Mouse (Mus musculus): ENCODE results near the gene Plch2. TPM values are rescaled to one million over a fixed set of nuclear protein-coding genes. Genes with fewer than 3 reads are reported as not detected.

Plch2 gene
- polyA plus RNA-seq, 1 experiment: not detected

GRCm38 (mm10) chr4:155065970-155066833 is 9.6 kb upstream of the Plch2 start:
- H3K4me1 ChIP-seq (ENCODE audit: control insufficient read depth): peaks cover 46% of the 10 kb centered on the region
- peaks cover 34% of the 10 kb centered on the region for H3K36me3 ChIP-seq (ENCODE audit: control insufficient read depth)
- peaks cover 8% of the 10 kb centered on the region for H3K27me3 ChIP-seq (ENCODE audit: control insufficient read depth)
- H3K4me3 ChIP-seq (replicated peaks): peak overlapping the region; percentile 69
- TF ChIP-seq TAL1 (IDR thresholded peaks at IDR 0.05; ENCODE audit: low read length) (no peak), GATA1 (IDR thresholded peaks at IDR 0.05; ENCODE audit: low read length) (no peak)
- H3K9me3 ChIP-seq (ENCODE audit: control insufficient read depth, low read length): no peaks in the 10 kb centered on the region

- no peak for TF ChIP-seq TAL1 (IDR thresholded peaks at IDR 0.05; ENCODE audit: low read length)
- TF ChIP-seq GATA1 (IDR thresholded peaks at IDR 0.05; ENCODE audit: low read length): no peak
- peaks cover 41% of the 10 kb centered on the region for H3K4me1 ChIP-seq (ENCODE audit: control insufficient read depth)
- peaks cover 12% of the 10 kb centered on the region for H3K27me3 ChIP-seq (ENCODE audit: control insufficient read depth)
- H3K9me3 ChIP-seq (ENCODE audit: control insufficient read depth, low read length): no peaks in the 10 kb centered on the region
- peaks cover 17% of the 10 kb centered on the region for H3K36me3 ChIP-seq (ENCODE audit: control insufficient read depth)
- no peak overlapping the region for H3K4me3 ChIP-seq (replicated peaks)
Observed at GRCm38 (mm10) chr4:155064474-155064873, 7.9 kb upstream of the Plch2 start.

GRCm38 (mm10) chr4:155063895-155064294 is 7.3 kb upstream of the Plch2 start:
- Histone ChIP-seq H3K36me3 (ENCODE audit: control insufficient read depth) (peaks cover 11% of the 10 kb centered on the region), H3K4me1 (ENCODE audit: control insufficient read depth) (peaks cover 38% of the 10 kb centered on the region), H3K9me3 (ENCODE audit: control insufficient read depth, low read length) (no peaks in the 10 kb centered on the region), H3K27me3 (ENCODE audit: control insufficient read depth) (peaks cover 12% of the 10 kb centered on the region), H3K4me3 (replicated peaks) (no peak overlapping the region)
- TF ChIP-seq TAL1 (IDR thresholded peaks at IDR 0.05; ENCODE audit: low read length) (no peak), GATA1 (IDR thresholded peaks at IDR 0.05; ENCODE audit: low read length) (no peak)

GRCm38 (mm10) chr4:155058325-155058724 is 1.7 kb upstream of the Plch2 start:
- peaks cover 12% of the 10 kb centered on the region for H3K27me3 ChIP-seq (ENCODE audit: control insufficient read depth)
- no peaks in the 10 kb centered on the region for H3K9me3 ChIP-seq (ENCODE audit: control insufficient read depth, low read length)
- no peaks in the 10 kb centered on the region for H3K36me3 ChIP-seq (ENCODE audit: control insufficient read depth)
- TF ChIP-seq GATA1 (IDR thresholded peaks at IDR 0.05; ENCODE audit: low read length) (no peak), TAL1 (IDR thresholded peaks at IDR 0.05; ENCODE audit: low read length) (no peak)
- no peak overlapping the region for H3K4me3 ChIP-seq (replicated peaks)
- H3K4me1 ChIP-seq (ENCODE audit: control insufficient read depth): no peaks in the 10 kb centered on the region

- no peak overlapping the region for H3K4me3 ChIP-seq (replicated peaks)
- TF ChIP-seq TAL1 (IDR thresholded peaks at IDR 0.05; ENCODE audit: low read length): no peak
- no peak for TF ChIP-seq GATA1 (IDR thresholded peaks at IDR 0.05; ENCODE audit: low read length)
- peaks cover 5% of the 10 kb centered on the region for H3K27me3 ChIP-seq (ENCODE audit: control insufficient read depth)
- H3K4me1 ChIP-seq (ENCODE audit: control insufficient read depth): no peaks in the 10 kb centered on the region
- H3K9me3 ChIP-seq (ENCODE audit: control insufficient read depth, low read length): no peaks in the 10 kb centered on the region
- H3K36me3 ChIP-seq (ENCODE audit: control insufficient read depth): no peaks in the 10 kb centered on the region
Observed at GRCm38 (mm10) chr4:155050116-155050515, 6.5 kb downstream of the Plch2 start.

- peaks cover 32% of the 10 kb centered on the region for H3K27me3 ChIP-seq (ENCODE audit: control insufficient read depth)
- no peaks in the 10 kb centered on the region for H3K36me3 ChIP-seq (ENCODE audit: control insufficient read depth)
- H3K9me3 ChIP-seq (ENCODE audit: control insufficient read depth, low read length): no peaks in the 10 kb centered on the region
- H3K4me3 ChIP-seq (replicated peaks): no peak overlapping the region
- TF ChIP-seq TAL1 (IDR thresholded peaks at IDR 0.05; ENCODE audit: low read length): no peak
- TF ChIP-seq GATA1 (IDR thresholded peaks at IDR 0.05; ENCODE audit: low read length): no peak
- H3K4me1 ChIP-seq (ENCODE audit: control insufficient read depth): no peaks in the 10 kb centered on the region
Observed at GRCm38 (mm10) chr4:155046636-155047035, 9.9 kb downstream of the Plch2 start.

- no peaks in the 10 kb centered on the region for H3K4me1 ChIP-seq (ENCODE audit: control insufficient read depth)
- H3K36me3 ChIP-seq (ENCODE audit: control insufficient read depth): no peaks in the 10 kb centered on the region
- TF ChIP-seq TAL1 (IDR thresholded peaks at IDR 0.05; ENCODE audit: low read length) (no peak), GATA1 (IDR thresholded peaks at IDR 0.05; ENCODE audit: low read length) (no peak)
- H3K9me3 ChIP-seq (ENCODE audit: control insufficient read depth, low read length): no peaks in the 10 kb centered on the region
- H3K27me3 ChIP-seq (ENCODE audit: control insufficient read depth): peaks cover 43% of the 10 kb centered on the region
- no peak overlapping the region for H3K4me3 ChIP-seq (replicated peaks)
Observed at GRCm38 (mm10) chr4:155043289-155043625, 13.3 kb downstream of the Plch2 start.

GRCm38 (mm10) chr4:155042606-155043288 is 13.8 kb downstream of the Plch2 start:
- Histone ChIP-seq H3K36me3 (ENCODE audit: control insufficient read depth) (no peaks in the 10 kb centered on the region), H3K9me3 (ENCODE audit: control insufficient read depth, low read length) (no peaks in the 10 kb centered on the region), H3K4me3 (replicated peaks) (no peak overlapping the region), H3K4me1 (ENCODE audit: control insufficient read depth) (no peaks in the 10 kb centered on the region), H3K27me3 (ENCODE audit: control insufficient read depth) (peaks cover 43% of the 10 kb centered on the region)
- no peak for TF ChIP-seq TAL1 (IDR thresholded peaks at IDR 0.05; ENCODE audit: low read length)
- TF ChIP-seq GATA1 (IDR thresholded peaks at IDR 0.05; ENCODE audit: low read length): no peak

GRCm38 (mm10) chr4:155040696-155041095 is 15.9 kb downstream of the Plch2 start:
- no peak for TF ChIP-seq TAL1 (IDR thresholded peaks at IDR 0.05; ENCODE audit: low read length)
- TF ChIP-seq GATA1 (IDR thresholded peaks at IDR 0.05; ENCODE audit: low read length): no peak
- peaks cover 43% of the 10 kb centered on the region for H3K27me3 ChIP-seq (ENCODE audit: control insufficient read depth)
- no peaks in the 10 kb centered on the region for H3K36me3 ChIP-seq (ENCODE audit: control insufficient read depth)
- H3K4me1 ChIP-seq (ENCODE audit: control insufficient read depth): no peaks in the 10 kb centered on the region
- H3K4me3 ChIP-seq (replicated peaks): no peak overlapping the region
- no peaks in the 10 kb centered on the region for H3K9me3 ChIP-seq (ENCODE audit: control insufficient read depth, low read length)

Measured in erythroblast, embryonic 14.5 days (primary cell).